Mouse (Mus musculus) kidney, adult 2 months (tissue): Measurements from ENCODE around the gene Zan. TPM values are rescaled to one million over a fixed set of nuclear protein-coding genes. Genes with fewer than 3 reads are reported as not detected.

Experiments used
- DNase-seq: peaks from one replicate; pipeline ENCODE4 v3.0.0; 2021
- H3K27ac ChIP-seq: fragments of 200-500 bp; 2 replicates; pipeline ENCODE4 v1.5.1; 2012; ENCODE audit warnings: low read depth, low read length, control low read depth, inconsistent platforms; ENCODE audit not compliant: insufficient read depth
- H3K27me3 ChIP-seq: fragments of 200-500 bp; replicated peaks from 2 replicates; pipeline ENCODE4 v1.6.1; 2012; ENCODE audit warnings: mild to moderate bottlenecking, moderate library complexity, low read length, inconsistent platforms; ENCODE audit not compliant: control insufficient read depth, insufficient read depth
- H3K36me3 ChIP-seq: fragments of 200-500 bp; 2 replicates; pipeline ENCODE4 v1.6.1; 2012; ENCODE audit warnings: mild to moderate bottlenecking, moderate library complexity, low read length, inconsistent platforms; ENCODE audit not compliant: control insufficient read depth, insufficient read depth
- H3K4me1 ChIP-seq: fragments of 200-500 bp; 2 replicates; pipeline ENCODE4 v1.6.1; 2011; ENCODE audit warnings: low read length; ENCODE audit not compliant: control insufficient read depth, insufficient read depth
- H3K4me3 ChIP-seq: fragments of 200-500 bp; 2 replicates; pipeline ENCODE4 v1.5.1; 2011; ENCODE audit warnings: mild to moderate bottlenecking, low read depth, low read length, control low read depth; ENCODE audit not compliant: insufficient read depth
- CTCF ChIP-seq: fragments of 200-500 bp; conservative IDR thresholded peaks from 2 replicates; pipeline ENCODE4 v1.5.1; 2011; ENCODE audit warnings: low read depth, mild to moderate bottlenecking, control low read depth, low read length, moderate library complexity, mixed read lengths; ENCODE audit not compliant: insufficient read depth, insufficient read length
- POLR2A ChIP-seq: fragments of 200-500 bp; IDR thresholded peaks from one replicate; pipeline ENCODE4 v1.6.1; 2011; ENCODE audit warnings: low read depth, low read length, control low read depth
- WGBS: fragments of 180-500 bp; shearing (Covaris S2); methylation state at CpG from one replicate; pipeline ENCODE4 v1.1.7; 2018; 5-methylcytosine and 5-hydroxymethylcytosine counted together
- polyA plus RNA-seq: library from polyadenylated mRNA; depleted of rRNA; stranded (reverse); fragments of >200 nt; gene quantifications from 2 replicates; pipeline ENCODE4 v1.2.3, GENCODE M21; 2012

Zan gene
- polyA plus RNA-seq, 1 experiment: 0.16 TPM

GRCm38 (mm10) chr5:137351058-137351380, 125.8 kb downstream of the Zan start:
- DNase-seq: no peak
- Histone ChIP-seq H3K4me3 (peak overlapping the region; percentile 70), H3K27me3 (no peaks in the 10 kb centered on the region), H3K4me1 (peaks cover 20% of the 10 kb centered on the region; the same call in 1 of the 2 replicates), H3K36me3 (0 out of 2 replicates have a peak, but pooled peaks cover 1% of the 10 kb centered on the region), H3K27ac (peak overlapping the region; percentile 72)
- TF ChIP-seq CTCF: no peak
- TF ChIP-seq POLR2A: no peak
- 9% methylated on average over 8 of the region's 8 CpGs for WGBS

- H3K36me3 ChIP-seq: 0 out of 2 replicates have a peak, but pooled peaks cover 1% of the 10 kb centered on the region
- no peaks in the 10 kb centered on the region for H3K27me3 ChIP-seq
- peaks cover 21% of the 10 kb centered on the region; the same call in 1 of the 2 replicates for H3K4me1 ChIP-seq
- DNase-seq: no peak
- TF ChIP-seq POLR2A (no peak), CTCF (no peak)
- under 1% methylated on average over 55 of the region's 55 CpGs for WGBS
- peak overlapping the region; percentile 70 for H3K4me3 ChIP-seq
- H3K27ac ChIP-seq: peak overlapping the region; percentile 93
These were observed 126.4 kb downstream of the Zan start for GRCm38 (mm10) chr5:137350205-137351057.

- peak; percentile 99 for DNase-seq
- peak within 1 kb of the TSS; percentile 95 for H3K27ac ChIP-seq
These were observed 127.3 kb downstream of the Zan start, which contains the start of gene Ephb4 for GRCm38 (mm10) chr5:137349384-137350204. Gene Ephb4, plus strand, starts transcription at chr5:137350109.

GRCm38 (mm10) chr5:137348482-137349383, 128.1 kb downstream of the Zan start:
- WGBS: 3% methylated on average over 33 of the region's 33 CpGs
- TF ChIP-seq CTCF (no peak), POLR2A (no peak)
- H3K27me3 ChIP-seq: no peaks in the 10 kb centered on the region
- H3K27ac ChIP-seq: peak overlapping the region; percentile 95
- H3K4me3 ChIP-seq: peak overlapping the region; percentile 55
- no peaks in the 10 kb centered on the region for H3K36me3 ChIP-seq
- peaks cover 25% of the 10 kb centered on the region; the same call in 1 of the 2 replicates for H3K4me1 ChIP-seq
- DNase-seq: peak; percentile 95

More at GRCm38 (mm10) chr5:137349384-137350204, 127.3 kb downstream of the Zan start, which contains the start of gene Ephb4:
- Histone ChIP-seq H3K4me3 (peak within 1 kb of the TSS; percentile 70), H3K27me3 (no peaks in the 10 kb centered on the region), H3K36me3 (no peaks in the 10 kb centered on the region), H3K4me1 (peaks cover 25% of the 10 kb centered on the region; the same call in 1 of the 2 replicates)
- WGBS: 2% methylated on average over 32 of the region's 32 CpGs
- TF ChIP-seq POLR2A (peak; percentile 95), CTCF (0 out of 2 replicates have a peak, but pooled peaks have one; percentile 11)

- no peak overlapping the region for H3K4me3 ChIP-seq
- no peaks in the 10 kb centered on the region for H3K27me3 ChIP-seq
- no peaks in the 10 kb centered on the region for H3K36me3 ChIP-seq
- 20% methylated on average over 7 of the region's 7 CpGs for whole genome bisulfite sequencing
- peak overlapping the region; percentile 95 for H3K27ac ChIP-seq
- TF ChIP-seq CTCF (no peak), POLR2A (no peak)
- peak; percentile 63 for DNase-seq
- peaks cover 24% of the 10 kb centered on the region; the same call in 1 of the 2 replicates for H3K4me1 ChIP-seq
These were observed 129.0 kb downstream of the Zan start for GRCm38 (mm10) chr5:137347856-137348255.

- H3K27me3 ChIP-seq: no peaks in the 10 kb centered on the region
- TF ChIP-seq CTCF: no peak
- TF ChIP-seq POLR2A: no peak
- H3K4me1 ChIP-seq: peaks cover 18% of the 10 kb centered on the region; the same call in 1 of the 2 replicates
- 77% methylated on average over 4 of the region's 4 CpGs for WGBS
- no peaks in the 10 kb centered on the region for H3K36me3 ChIP-seq
- no peak for DNase-seq
- H3K27ac ChIP-seq: no peak overlapping the region
- no peak overlapping the region for H3K4me3 ChIP-seq
These were observed 129.9 kb downstream of the Zan start for GRCm38 (mm10) chr5:137346983-137347382.
